Mouse (Mus musculus) T-helper 1 cell (primary cell): ENCODE measurements around the gene Rfwd3.
"Not testable (repeated sequence)": the region's sequence is repeated elsewhere in the genome, so short reads cannot be mapped to it uniquely, and the experiment has no call there.

ENCODE experiments used
- in situ Hi-C: fragments of 300-600 bp; cut with MboI, MseI; formaldehyde crosslinking; loops from one replicate; pipeline ENCODE4 v1.15.1; 2025; ENCODE audit warnings: high pct_unique_total_duplicates

The Rfwd3 gene

DNA sequence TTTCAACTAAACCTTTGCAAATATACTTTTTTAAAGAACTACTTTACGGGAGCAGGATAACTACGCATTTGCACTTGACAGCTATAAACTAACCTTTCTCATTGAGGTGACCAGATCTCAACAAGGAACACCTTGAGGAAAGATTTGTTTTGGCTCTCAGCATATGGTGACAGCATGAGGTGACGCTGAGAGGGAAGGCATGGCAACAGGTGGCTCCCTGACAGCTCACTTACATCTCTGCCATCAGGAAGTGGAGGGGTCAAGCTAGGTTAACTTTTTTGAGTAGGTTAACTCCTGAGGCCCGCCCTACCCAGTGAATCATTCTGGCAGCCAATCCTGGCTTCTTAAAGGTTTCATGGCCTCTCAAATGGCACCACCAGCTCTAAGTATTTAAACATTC, 14.4 kb downstream of the Rfwd3 start:
- in situ Hi-C loops = loop anchor here (5.0 to 10.0 kb wide), 3 partner anchors 121 to 458 kb away; partner anchors contain the start of gene Exosc6

DNA sequence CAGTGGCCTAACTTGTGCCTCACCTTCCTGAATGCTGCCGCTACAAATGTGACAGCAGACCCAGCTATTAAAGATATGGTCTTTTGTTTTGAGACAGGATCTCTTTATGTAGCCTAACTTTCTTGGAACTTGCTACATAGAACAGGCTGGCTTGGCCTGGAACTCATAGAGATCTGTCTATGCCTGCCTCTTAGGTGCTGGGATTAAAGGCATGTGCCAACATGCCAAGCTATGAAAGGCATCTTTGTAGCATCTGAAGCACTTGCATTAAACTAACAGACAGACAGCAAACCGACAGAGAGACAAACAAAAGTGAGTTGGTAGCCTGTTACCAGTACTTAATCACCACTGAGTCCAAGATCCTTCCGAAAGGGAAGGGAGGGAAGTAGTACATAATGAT, 17.9 kb downstream of the Rfwd3 start:
- in situ Hi-C loops = loop anchor here (10.0 kb wide), 1 partner anchor 117 kb away; no protein-coding TSS in a partner anchor

DNA sequence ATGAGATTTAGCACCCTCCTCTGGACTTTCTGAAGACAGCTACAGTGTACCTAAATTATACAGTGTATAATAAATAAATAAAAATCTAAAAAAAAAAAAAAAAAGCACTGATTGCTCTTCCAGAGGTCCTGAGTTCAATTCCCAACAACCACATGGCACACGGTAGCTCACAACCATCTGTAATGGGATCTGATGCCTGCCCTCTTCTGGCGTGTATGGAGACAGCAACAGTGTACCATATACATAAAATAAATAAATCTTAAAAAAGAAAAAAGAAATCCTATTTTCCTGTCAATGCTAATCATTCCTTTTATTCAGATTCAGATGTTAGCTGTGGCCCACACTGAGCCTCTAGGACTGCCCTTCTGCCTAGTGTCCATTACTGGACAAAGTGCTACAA, 31.7 kb downstream of the Rfwd3 start:
- in situ Hi-C loops = loop anchor here (5.0 kb wide), 1 partner anchor 286 kb away; no protein-coding TSS in a partner anchor

DNA sequence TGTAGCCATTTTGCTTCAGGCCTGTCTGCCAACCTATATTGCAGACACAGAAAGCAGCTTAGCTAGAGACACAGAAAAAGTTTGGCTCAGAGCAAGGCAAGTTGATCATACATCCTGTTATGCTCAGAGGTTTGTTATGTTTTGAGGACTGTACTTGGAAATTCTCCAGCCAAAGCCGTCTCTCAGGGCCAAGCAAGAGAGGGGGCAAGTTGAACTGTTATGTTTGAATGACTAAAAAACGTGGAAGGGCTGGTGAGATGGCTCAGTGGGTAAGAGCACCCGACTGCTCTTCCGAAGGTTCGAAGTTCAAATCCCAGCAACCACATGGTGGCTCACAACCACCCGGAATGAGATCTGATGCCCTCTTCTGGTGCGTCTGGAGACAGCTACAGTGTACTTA, 33.9 kb downstream of the Rfwd3 start:
- in situ Hi-C loops = loop anchor here (5.0 kb wide), 1 partner anchor 284 kb away; no protein-coding TSS in a partner anchor

DNA sequence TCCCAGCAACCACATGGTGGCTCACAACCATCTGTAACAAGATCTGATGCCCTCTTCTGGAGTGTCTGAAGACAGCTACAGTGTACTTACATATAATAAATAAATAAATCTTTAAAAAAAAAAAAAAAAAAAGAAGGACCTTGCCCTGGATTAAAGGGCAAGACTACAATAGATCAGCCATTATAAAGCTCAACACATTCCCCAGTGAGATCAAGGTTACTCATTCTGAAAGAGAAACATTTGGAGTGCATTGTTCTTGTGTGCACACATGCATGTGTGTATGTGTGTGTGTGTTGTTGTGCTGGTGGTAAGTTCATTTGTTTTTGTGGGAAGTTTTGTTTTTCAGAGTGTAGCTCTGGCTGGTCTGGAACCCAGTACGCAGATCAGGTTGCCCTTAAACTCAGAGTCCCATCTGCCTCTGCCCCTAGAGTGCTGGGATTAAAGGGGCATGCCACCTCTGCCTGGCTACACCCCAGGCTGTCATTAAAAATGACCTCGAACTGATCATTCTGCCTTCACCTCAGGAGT, 35.3 kb downstream of the Rfwd3 start:
- in situ Hi-C loops = loop anchor here (5.0 kb wide), 1 partner anchor 282 kb away; no protein-coding TSS in a partner anchor

DNA sequence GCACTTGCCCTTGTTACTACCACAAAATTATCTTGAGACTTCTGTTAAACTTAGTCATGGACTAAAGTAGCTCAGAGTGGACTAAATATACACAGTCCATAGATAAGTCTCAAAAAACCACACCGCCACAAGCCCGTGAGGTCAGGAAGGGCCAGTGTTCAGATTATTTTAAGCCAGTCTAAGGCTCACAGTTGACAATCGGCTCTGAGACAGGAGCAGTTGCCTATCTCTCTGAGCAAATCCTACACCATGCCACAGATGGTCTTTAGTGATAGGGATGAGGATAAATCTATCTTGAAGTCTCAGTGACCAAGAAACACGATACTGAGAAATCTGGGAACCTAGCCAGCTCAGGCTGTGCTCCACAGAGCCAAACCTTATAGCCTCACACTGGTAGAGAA, 38.0 kb downstream of the Rfwd3 start:
- in situ Hi-C loops = no loop called here

DNA sequence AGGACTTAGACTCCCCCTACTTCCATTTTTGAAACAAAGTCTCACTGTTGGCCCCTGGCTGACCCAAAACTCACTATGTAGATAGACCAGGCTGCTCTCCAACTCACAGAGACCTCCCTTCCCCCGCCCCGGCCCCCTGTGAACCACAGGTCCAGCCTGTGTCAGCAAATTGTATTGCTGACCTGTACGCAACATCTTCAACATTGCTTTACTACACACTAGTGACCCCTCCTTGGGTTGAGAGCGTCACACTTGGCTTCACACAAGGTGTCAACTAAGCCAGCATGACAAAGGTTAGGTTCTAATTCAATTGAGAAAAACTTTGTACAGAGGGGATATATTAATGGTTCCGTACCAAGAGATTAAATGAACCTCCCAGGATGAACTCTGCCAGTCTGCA, 39.8 kb downstream of the Rfwd3 start:
- in situ Hi-C loops = no loop called here

DNA sequence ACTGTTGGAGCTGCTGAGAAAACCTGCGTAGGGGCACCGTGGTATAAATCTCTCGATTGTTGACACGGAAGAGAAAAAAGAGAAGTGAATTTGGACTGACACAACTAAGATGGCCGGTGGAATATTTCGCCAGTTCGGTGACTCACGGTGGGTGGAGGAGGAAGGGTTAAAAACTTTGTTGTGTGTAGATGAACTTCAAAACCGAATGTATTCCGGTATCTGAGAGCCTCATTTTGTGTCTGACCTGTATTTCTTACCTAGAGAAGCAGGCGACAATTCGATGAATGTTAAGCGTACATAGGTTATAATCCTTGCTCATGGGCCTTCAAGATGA, 40.6 kb downstream of the Rfwd3 start:
- in situ Hi-C loops = no loop called here

DNA sequence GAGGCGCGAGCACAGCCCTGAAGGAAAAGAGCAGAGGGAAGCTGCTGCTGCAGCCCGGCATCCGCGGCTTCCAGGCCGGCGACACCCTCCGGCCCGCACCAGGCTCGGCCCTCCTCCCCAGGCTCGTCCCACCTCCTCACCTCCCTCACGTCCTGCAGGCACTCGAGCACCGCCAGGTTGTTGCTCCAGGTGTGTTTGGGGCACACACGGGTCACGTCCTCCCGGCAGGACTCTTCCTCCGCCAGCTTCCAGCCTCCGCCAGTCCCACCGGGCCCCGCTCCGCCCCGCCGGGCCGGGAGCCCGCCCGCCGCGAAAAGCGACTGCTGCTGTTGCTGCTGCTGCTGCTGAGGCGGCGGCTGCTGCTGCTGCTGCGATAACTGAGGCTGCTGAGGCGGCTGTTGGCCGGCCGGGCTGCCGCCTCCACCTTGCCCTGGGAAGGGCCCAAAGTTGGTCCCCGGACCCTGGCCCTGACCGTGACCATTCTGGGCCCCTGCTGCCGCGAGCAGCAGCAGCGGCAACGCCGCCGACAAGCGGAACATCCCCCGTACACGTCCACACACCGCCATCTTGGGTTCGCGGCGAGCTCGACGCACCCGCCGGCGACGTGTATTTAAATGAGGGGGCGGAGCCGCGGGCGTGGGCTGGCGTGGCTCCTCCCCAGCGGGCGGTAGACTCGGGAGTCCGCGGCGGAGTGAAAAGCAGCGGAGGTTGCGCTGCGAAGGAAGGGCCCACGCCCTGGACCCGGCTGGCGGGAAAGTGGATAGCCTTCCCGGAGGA, 41.2 kb downstream of the Rfwd3 start, which contains the start of gene Glg1:
TSS of gene Glg1 (minus strand) at position 586 of the 777 bp plus-strand sequence.
- in situ Hi-C loops = no loop called here

DNA sequence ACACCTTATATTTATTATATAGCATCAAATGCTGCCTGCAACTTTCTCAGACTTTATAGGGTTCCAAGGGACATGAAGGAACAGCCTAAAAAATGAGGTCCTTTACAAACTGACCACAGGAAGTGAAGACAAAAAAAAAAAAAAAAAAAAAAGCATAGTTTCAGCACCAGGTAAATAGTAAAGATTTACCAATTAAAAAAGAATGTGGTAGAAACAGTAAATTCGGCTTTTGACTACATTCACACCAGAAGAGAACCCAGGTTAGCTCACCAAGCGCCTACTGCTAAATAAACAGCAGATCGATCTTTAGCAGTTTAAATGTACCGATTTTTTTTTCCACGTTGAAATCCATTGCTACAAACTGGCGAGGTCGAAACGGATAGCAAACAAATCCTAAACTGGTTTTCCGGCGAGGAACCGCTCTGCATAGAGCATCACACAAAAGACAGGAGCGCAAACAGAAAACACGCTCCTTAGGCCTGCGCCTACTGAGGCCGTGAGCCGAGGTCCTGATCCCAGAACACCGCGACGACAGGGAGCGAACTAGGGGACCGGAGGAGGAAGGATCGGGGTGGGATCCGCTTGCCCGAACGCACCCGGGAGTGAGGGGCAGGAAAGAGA, 41.9 kb downstream of the Rfwd3 start:
- in situ Hi-C loops = no loop called here

DNA sequence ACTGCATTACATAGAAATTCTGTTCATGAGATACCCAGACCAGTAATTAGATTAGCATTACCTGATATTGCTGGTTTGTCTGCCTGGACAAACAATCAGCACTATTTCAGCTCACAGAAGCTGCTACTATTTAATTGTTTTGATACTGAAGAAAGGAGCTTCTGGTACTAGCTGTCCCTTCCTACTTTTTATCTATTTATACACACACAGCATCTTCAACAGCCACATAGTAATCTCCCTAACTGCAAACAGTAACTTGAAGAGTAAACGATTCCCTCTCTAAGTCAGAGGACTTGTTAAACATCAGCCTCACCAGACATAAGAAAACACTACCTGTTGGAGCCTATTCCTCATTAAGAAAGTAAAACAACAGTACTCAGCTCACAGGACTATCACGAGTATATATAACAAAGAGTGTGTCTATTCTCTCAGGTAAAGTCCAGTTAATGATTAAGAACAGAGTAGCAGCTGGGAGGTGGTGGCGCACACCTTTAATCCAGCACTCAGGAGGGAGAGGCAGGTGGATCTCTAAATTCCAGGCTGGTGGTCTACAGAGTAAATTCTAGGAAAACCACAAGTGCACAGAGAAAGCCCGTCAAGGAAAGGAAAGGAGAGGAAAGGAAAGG, 47.4 kb downstream of the Rfwd3 start:
- in situ Hi-C loops = no loop called here

DNA sequence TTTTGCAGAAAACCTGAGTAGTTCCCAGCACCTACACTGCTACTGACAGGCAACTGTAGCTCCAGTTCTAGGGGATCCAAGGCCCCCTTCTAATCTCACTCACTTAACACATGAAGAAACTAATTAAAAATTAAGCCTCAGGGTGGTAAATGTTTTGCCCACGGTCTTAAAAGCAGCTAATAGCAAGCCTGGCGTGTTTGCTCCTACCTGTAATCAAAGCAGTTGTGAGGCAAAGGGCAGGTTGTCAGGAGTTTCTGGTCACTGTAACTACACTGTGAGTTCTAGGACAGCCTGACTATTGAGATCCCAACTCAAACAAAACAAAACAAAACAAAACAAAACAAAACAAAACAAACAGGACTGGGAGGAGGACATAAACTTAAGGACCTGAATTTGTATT, 49.9 kb downstream of the Rfwd3 start:
- in situ Hi-C loops = no loop called here

DNA sequence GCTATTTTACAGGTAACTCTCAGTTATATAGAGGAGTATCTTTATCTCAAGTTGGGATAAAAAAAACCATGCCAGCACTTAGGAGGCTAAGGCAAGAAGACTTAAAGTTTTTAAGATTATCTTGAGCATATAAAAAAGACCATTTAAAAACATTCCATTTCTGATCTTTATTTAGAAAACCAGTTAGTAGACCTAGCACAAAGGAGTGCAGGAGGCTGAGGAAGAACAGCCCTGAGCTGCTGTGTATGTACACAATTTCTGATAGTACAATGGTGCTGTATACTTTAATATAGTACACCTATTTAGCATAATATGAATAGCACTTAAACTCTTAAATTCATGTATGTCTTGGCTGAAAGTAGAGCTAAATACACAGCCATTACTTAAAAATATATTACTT, 51.9 kb downstream of the Rfwd3 start:
- in situ Hi-C loops = no loop called here

DNA sequence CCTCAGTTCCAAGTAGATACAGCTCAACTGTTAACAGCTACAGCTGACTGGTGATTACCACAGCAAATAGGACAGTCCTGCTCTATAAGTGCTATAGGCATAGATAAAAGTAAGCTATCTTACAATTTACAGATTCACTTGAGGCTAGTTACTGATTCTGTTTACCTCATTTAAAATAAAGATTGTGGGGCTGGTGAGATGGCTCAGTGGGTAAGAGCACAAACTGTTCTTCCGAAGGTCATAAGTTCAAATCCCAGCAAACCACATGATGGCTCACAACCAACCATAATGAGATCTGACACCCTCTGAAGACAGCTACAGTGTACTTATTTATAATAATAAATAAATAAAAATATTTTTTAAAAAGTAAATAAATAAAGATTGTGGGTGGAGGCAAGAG, 53.2 kb downstream of the Rfwd3 start:
- in situ Hi-C loops = not testable (repeated sequence)

DNA sequence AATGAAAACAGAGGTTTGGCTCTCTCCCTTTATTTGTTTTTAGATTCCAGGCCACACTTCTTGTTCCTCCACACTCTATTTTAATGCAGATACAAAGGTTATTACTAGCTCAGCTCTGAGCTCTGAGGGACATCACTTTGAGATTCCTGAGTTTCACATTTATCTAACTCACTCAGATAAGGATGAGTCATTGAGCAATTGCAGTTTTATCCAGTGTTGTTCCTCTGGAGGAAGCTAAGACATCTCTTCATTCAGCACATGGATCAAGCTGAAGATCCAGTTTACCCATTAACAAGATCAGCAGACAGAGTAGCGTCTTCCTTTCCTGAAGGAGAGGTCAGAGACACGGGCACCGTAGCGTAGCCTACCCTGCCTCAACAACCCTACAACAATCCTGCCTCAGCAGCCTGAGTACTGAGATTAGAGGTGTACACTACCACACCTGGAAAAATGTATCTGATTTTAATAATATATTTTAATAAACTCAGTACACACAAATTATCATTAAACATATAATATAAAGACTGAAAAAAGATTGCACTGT, 53.7 kb downstream of the Rfwd3 start:
- in situ Hi-C loops = no loop called here

DNA sequence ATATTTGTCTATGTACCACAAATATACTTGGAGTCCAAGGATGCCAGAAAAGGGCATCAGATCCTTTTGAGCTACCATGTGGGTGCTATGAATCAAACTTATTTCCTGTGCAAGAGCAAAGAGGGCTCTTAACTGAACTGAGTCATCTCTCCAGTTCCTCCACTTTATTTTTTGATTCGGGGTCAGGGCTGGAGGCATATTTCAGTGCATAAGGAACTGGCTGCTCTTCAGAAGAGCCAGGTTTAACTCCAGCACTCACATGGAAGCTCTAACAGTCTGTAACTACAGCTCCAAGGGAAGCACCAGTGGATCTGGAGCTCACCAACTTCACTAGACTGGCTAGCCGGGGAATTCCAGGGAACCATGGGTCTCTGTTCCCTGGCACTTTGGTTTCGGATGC, 62.7 kb downstream of the Rfwd3 start:
- in situ Hi-C loops = no loop called here

DNA sequence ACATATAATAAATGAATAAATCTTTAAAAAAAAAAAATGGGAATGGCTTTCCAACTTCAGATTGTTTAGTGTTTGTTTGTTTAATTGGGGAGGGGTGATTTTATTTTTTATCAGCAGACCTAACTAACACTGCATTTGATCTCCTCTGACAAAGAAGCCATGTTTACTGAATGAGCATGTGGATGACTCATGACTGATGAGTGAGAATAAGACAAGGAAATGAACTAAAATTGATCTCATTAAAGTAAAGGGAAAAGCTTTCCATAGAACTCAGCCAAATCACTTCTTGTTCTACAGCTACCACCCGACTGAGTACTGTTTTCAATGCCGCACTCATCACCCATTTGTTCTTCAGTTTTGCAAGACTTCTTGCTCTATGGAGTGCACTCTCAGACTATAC, 66.3 kb downstream of the Rfwd3 start:
- in situ Hi-C loops = no loop called here

DNA sequence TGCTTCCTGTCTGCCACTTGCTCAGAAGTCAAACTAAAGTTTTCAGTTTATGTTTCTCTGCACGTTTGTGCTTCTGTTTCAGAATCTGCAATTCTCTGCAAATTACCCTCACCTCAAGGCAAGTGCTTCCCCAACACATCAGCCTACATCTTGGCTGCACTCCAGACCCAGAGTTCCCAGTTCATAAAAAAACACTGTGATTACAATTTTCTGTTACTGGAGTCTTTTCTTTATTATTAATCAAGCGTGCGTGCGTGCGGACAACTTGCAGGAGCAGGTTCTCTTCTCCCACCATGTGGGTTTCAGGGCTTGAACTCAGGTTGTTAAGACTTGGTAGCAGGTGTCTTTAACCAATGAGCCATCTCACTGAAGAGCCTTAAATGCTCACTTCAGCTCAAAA, 75.9 kb downstream of the Rfwd3 start:
- in situ Hi-C loops = no loop called here
